8 mouse cellular contexts compared by ENCODE assay signal in the genomic region with DNA sequence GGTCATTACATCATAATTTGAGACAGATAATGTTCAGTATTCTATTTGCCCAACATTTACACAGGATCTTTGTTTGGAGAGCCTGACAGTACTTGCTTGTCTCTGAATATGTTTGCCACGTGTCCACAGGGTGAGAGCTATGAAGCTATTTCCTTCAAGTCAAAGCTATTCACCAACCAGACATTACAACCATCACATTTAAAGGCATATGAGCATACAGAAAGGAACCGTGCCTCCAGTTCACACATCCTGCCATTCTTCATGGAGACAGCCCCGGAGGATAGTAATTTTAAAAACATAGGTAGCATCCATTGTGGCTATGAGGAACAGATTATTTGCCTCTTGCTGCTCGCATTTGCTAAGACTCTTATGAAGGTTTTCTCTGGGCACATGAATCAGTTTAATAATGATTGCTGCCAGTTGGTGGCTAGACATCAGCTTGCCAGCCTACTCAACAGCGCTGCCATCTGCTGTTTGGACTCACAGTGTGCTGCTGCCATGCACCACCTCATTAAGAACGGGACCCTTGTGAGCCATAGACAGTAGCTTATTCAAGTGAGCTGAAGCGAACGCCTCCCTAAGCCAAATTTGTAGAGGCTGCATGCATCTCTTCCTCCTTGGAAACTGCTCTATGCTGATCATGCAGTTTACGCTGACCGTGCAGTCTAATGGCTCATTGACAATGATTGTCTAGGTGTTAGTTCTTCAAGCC.
DNase-seq lines count a peak whose midpoint lies in the region; ATAC-seq and TF ChIP-seq lines count a peak whose summit lies in the region.

No protein-coding gene starts in this region.

- WGBS in thymus, adult 2 months, result 61% methylated on average over 10 of the region's 10 CpGs

- H3K27me3 ChIP-seq in thymus, adult 2 months (ENCODE audit: control insufficient read depth, insufficient read depth, low read length), result no peaks in the 10 kb centered on the region
- no peaks in the 10 kb centered on the region for H3K27me3 ChIP-seq in splenic B cell, adult 2 months (ENCODE audit: control insufficient read depth, insufficient read depth, low read length, poor library complexity, severe bottlenecking)

- no peaks in the 10 kb centered on the region for H3K4me1 ChIP-seq in thymus, adult 2 months (replicated peaks; ENCODE audit: control insufficient read depth, insufficient read depth, low read length)

- TF ChIP-seq POLR2A in thymus, adult 2 months (IDR thresholded peaks at IDR 0.05; ENCODE audit: control insufficient read depth, extremely low read depth, insufficient read depth, low read length, poor library complexity), result no peak

- H3K4me3 ChIP-seq in thymus, adult 2 months (ENCODE audit: control insufficient read depth, insufficient read depth, low read length), result no peak overlapping the region

- no peak for TF ChIP-seq CTCF in thymus, adult 2 months (IDR thresholded peaks at IDR 0.05; ENCODE audit: borderline replicate concordance, control insufficient read depth, extremely low read depth, insufficient read depth, low read length, poor library complexity)

- no peak overlapping the region for H3K27ac ChIP-seq in thymus, adult 2 months (ENCODE audit: control insufficient read depth, insufficient read depth, low read length)

- peak; percentile 49 for DNase-seq in embryo, embryonic 10 days (ENCODE audit: low spot score)
- DNase-seq in embryo, embryonic 9.5 days (ENCODE audit: extremely low spot score), result no peak
- peak; percentile 43 for DNase-seq in thymus, postnatal 4 days
- DNase-seq in thymus, adult 2 months, result no peak
- DNase-seq in splenic B cell, adult 2 months (ENCODE audit: low read depth, low spot score), result peak; percentile 39
- no peak for DNase-seq in lung, adult 18-20 months

- no peaks in the 10 kb centered on the region for H3K36me3 ChIP-seq in thymus, adult 2 months (ENCODE audit: control insufficient read depth, insufficient read depth, low read length)
- H3K36me3 ChIP-seq in splenic B cell, adult 2 months (ENCODE audit: control insufficient read depth, insufficient read depth, low read length, poor library complexity, severe bottlenecking), result no peaks in the 10 kb centered on the region; the same call in 1 of the 2 replicates

- peak; percentile 71 for ATAC-seq in granulocyte monocyte progenitor cell, adult 5-6 weeks (replicated peaks; ENCODE audit: poor library complexity, severe bottlenecking)
- peak; percentile 59; the same call in 1 of the 2 replicates for ATAC-seq in megakaryocyte, adult 5-6 weeks (ENCODE audit: poor library complexity, severe bottlenecking)

Comparison
In these comparisons a context has a peak if more than half of its experiments do, and no peak if none do; other contexts are left out.
1. DNase-seq: peak in embryo, embryonic 10 days (single experiment), thymus, postnatal 4 days (single experiment) and splenic B cell, adult 2 months (single experiment); none in embryo, embryonic 9.5 days (single experiment), thymus, adult 2 months (single experiment) and lung, adult 18-20 months (0 of 2).